Mouse (Mus musculus): ENCODE results near the gene Nccrp1. TPM values are rescaled to one million over a fixed set of nuclear protein-coding genes. Genes with fewer than 3 reads are reported as not detected.

Nccrp1 gene
- polyA plus RNA-seq (2012; ENCODE audit: insufficient read depth, insufficient read length, low replicate concordance, missing spikeins), result not detected in 2 replicates

DNA sequence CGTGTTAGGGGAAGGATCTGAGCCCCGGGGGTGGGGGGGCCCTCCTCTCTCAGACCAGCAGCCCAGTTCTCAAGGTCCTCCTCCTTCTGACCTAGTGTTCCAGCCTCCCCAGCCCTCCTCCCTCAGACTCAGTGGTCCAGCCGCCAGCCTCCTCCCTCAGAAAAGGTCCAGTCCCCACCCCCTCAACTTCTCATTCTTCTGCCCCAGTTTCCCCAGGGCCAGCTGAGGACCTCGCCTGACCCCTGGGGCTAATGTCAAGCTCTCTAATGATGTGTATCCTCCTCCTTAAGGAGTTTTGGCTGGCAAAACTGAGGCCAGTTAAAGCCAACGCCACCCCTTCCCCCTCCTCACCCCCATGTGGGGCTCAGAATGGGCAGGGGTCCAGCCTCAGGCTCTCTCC, at the start of gene Nccrp1:
Gene Nccrp1, minus strand, starts transcription at position 101 of the 400 bp plus-strand sequence.
- peaks cover 14% of the 10 kb centered on the region for H3K4me1 ChIP-seq (ENCODE audit: control insufficient read depth, insufficient read depth, low read length)
- H3K27ac ChIP-seq (ENCODE audit: insufficient read depth, low read depth, low read length), result no peak within 1 kb of the TSS
- peak within 1 kb of the TSS; percentile 3 for H3K4me3 ChIP-seq (ENCODE audit: insufficient read depth, low read depth, low read length)
- TF ChIP-seq CTCF (IDR thresholded peaks at IDR 0.05; ENCODE audit: insufficient read depth, low read depth, low read length) (no peak), POLR2A (IDR thresholded peaks at IDR 0.05; ENCODE audit: insufficient read depth, low read depth, low read length) (no peak)
- 7% methylated on average over 5 of the region's 5 CpGs for WGBS

DNA sequence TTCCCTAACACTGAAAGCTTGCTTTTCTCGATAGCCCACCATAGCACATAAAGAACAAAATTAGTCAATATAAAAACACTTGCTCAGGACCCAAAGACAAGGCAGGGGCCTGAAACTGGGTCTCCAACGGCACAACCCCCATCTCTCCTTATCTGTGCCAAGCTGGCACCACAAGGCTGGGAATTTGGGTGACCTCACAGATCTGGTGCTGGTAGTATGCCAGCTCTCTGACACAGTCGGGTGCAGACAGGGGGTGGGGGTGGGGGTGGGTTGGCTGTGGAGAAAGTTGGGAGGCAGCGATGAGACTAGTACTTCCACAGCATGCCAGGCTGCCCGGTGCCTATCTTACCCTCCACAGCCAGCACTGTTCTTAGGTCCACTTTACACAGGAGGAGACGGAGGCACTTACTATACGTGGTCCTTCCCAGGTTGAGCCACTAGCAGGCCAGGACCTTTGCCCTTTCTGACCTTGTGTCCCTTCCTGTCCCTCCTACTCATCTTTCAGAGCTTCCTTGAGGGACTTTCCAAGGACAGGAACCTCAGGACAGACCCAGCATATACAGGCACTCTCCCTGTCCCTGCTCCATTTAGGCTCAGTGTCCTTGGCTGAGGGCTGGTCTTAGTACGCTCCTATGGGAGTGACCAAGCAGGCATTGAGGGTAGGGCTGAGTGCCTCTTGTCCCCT, 48.8 kb upstream of the Nccrp1 start:
- TF ChIP-seq POLR2A (IDR thresholded peaks at IDR 0.05; ENCODE audit: insufficient read depth, low read depth, low read length), result no peak
- Histone ChIP-seq H3K4me3 (ENCODE audit: insufficient read depth, low read depth, low read length) (no peak overlapping the region), H3K4me1 (ENCODE audit: control insufficient read depth, insufficient read depth, low read length) (peaks cover 28% of the 10 kb centered on the region), H3K27ac (ENCODE audit: insufficient read depth, low read depth, low read length) (no peak overlapping the region)
- 66% methylated on average over 8 of the region's 8 CpGs for WGBS

DNA sequence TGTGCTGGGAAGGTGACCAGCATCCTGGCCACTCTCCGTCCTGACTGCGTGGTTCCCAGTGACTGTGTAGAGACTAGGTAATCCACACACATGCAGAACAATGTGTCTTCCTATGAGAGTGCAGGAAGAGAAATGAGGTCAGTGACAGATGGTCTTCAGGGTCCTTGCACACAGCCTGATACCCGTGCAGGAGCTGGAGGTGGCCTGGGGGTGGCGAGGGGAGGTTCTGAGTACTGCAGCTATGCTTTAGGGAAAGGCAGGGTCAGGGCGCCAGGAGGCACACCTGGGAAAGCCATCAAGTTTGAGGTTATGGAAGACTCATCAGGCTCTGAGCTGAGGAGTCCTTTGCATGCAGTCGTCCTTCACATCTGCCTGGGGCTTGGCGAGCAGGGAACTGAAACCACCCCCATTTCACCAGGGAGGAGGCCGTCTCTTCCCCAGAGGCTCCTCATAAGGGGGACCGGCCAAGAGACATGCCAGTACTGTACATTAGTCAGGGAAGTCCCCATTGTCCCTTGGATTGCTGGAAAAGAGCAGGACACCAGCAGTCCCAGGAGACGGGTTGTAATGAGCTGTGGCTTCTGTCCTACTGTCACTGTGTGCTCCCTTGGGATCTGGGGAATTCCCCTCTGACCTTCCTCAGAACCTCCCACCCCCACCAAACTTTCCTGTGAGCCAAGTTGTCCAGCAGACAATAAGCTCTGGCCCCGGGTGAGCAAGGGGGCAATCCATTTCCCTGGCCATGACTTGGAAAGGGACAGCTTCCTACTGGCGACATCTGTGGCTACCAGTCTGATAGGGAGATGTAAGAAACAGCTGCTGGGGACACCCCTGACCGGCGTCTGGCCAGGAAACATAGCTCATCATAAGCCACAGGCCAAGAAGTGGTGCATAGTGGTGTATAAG, 46.4 kb upstream of the Nccrp1 start:
- Histone ChIP-seq H3K4me1 (ENCODE audit: control insufficient read depth, insufficient read depth, low read length) (peaks cover 34% of the 10 kb centered on the region), H3K27ac (ENCODE audit: insufficient read depth, low read depth, low read length) (no peak overlapping the region), H3K4me3 (ENCODE audit: insufficient read depth, low read depth, low read length) (no peak overlapping the region)
- 71% methylated on average over 14 of the region's 14 CpGs for WGBS
- no peak for TF ChIP-seq CTCF (IDR thresholded peaks at IDR 0.05; ENCODE audit: insufficient read depth, low read depth, low read length)
- no peak for TF ChIP-seq POLR2A (IDR thresholded peaks at IDR 0.05; ENCODE audit: insufficient read depth, low read depth, low read length)

DNA sequence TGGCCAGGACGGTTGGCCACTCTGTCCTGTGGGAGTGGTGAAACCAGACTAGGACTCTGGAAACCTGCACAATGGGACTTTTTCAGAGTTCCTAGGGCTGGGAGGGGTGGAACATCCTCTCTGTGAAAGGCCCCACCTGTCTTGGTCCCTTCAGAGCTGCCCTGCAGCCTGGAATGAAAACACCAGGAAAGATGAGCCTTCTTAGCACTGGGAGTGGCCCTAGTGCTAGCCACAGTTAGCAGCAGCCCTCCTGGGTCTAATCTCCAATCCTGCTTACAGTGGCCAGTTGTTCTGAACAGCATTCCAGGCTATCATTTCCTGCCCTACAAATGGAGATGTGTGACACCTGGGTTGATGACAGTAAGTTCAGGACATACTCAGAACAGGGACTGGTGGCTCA, 44.8 kb upstream of the Nccrp1 start:
- TF ChIP-seq CTCF (IDR thresholded peaks at IDR 0.05; ENCODE audit: insufficient read depth, low read depth, low read length) (no peak), POLR2A (IDR thresholded peaks at IDR 0.05; ENCODE audit: insufficient read depth, low read depth, low read length) (no peak)
- no peak overlapping the region for H3K27ac ChIP-seq (ENCODE audit: insufficient read depth, low read depth, low read length)
- no peak overlapping the region for H3K4me3 ChIP-seq (ENCODE audit: insufficient read depth, low read depth, low read length)
- H3K4me1 ChIP-seq (ENCODE audit: control insufficient read depth, insufficient read depth, low read length), result peaks cover 41% of the 10 kb centered on the region
- WGBS, result 81% methylated on average over 1 of the region's 1 CpGs

DNA sequence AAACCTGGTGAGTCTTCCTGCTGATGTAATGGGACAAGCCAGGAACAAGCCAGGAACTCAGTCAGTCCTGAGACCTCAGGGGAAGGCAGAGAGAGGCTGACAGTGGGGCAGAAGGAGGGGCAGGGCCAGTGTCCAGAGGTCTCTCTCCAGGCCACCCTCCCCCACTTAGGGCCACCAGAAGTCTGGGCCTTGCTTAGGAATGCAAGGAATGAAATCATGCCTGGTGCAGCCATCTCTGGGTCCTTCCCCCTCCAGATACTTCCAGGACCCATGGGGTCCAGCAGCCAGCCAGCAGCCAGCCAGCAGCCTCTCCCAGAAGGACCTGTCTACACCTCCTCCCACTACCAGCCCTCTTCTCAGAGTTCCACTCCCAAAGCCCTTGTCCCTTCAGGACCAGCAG, 40.6 kb upstream of the Nccrp1 start:
- Histone ChIP-seq H3K27ac (ENCODE audit: insufficient read depth, low read depth, low read length) (no peak overlapping the region), H3K4me3 (ENCODE audit: insufficient read depth, low read depth, low read length) (no peak overlapping the region), H3K4me1 (ENCODE audit: control insufficient read depth, insufficient read depth, low read length) (peaks cover 41% of the 10 kb centered on the region)
- no peak for TF ChIP-seq POLR2A (IDR thresholded peaks at IDR 0.05; ENCODE audit: insufficient read depth, low read depth, low read length)
- TF ChIP-seq CTCF (IDR thresholded peaks at IDR 0.05; ENCODE audit: insufficient read depth, low read depth, low read length), result no peak

DNA sequence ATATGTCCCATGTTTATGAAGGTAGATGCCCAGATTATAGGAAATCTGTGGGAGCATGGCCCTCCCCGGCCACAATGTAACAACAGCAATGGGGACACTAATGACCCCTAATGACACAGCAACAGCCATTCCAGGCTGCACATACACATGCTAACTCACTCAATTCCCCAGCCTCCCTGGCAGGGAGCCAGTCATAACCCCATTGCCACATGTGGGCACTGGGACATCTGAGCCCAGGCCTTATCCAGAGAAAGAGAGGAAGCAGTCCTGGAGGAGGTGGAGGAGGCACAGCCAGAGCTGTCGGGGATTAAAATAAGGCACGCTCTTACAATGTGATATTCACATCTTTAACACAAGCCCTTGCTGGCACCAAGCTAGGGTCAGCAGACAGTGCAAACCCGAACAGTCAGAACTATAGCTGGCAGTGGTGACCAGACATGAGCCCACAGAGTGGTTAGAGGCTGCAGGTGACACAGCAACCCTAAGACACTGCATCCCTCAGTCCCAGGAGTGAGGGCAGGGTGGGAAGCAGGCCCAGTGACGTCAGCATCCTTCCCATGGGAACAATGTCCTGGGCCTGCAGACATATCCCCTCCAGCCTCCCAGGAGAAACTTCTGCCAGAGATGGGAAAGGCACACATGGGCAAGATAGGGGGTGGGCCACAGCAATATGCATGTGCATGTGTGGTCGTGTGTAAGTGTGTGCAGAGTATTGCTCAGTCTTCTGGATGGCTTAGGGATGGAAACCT, 39.8 kb upstream of the Nccrp1 start:
- H3K27ac ChIP-seq (ENCODE audit: insufficient read depth, low read depth, low read length), result no peak overlapping the region
- WGBS, result 45% methylated on average over 6 of the region's 6 CpGs
- TF ChIP-seq CTCF (IDR thresholded peaks at IDR 0.05; ENCODE audit: insufficient read depth, low read depth, low read length), result no peak
- no peak for TF ChIP-seq POLR2A (IDR thresholded peaks at IDR 0.05; ENCODE audit: insufficient read depth, low read depth, low read length)
- H3K4me3 ChIP-seq (ENCODE audit: insufficient read depth, low read depth, low read length), result no peak overlapping the region
- H3K4me1 ChIP-seq (ENCODE audit: control insufficient read depth, insufficient read depth, low read length), result peaks cover 40% of the 10 kb centered on the region

DNA sequence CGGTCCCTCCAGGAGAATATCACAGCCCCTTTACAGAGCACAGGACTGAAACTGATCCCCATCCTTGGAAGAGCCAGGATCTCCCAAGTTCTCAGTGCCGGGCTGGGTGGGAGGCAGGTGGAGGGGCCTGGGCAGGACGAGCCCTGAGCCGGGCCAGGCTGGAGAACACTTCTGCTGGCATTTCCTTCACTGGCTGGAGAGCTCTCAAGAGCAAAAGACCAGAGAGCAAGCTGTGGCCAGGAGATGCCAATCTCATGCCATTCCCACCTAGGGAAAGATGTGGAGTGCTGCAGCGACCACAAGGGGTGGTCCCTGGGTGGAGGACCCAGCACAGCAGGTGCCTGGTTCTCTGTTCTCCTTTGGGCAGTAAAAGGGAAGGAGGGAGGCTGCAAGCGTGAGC, 37.9 kb upstream of the Nccrp1 start:
- H3K27ac ChIP-seq (ENCODE audit: insufficient read depth, low read depth, low read length), result no peak overlapping the region
- no peak for TF ChIP-seq CTCF (IDR thresholded peaks at IDR 0.05; ENCODE audit: insufficient read depth, low read depth, low read length)
- no peak for TF ChIP-seq POLR2A (IDR thresholded peaks at IDR 0.05; ENCODE audit: insufficient read depth, low read depth, low read length)

DNA sequence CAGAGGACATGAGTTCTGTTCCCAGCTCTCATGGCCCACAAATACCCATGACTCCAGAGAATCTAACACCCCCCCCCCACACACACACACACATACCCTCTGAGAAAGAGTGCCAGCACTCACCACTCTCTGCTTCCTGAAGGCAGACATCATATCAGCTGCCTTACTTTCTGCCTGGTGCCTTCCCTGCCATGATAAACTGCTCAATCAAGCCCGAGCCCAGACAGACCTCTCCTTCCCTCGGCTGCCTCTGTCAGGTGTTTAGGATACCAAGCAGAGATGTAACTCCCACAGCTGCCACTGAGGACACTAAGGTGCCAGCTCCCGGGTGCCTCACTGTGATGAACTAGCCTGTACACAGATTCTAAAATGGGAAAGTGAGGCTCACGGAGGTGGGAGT, 37.4 kb upstream of the Nccrp1 start:
- Histone ChIP-seq H3K4me3 (ENCODE audit: insufficient read depth, low read depth, low read length) (no peak overlapping the region), H3K4me1 (ENCODE audit: control insufficient read depth, insufficient read depth, low read length) (peaks cover 44% of the 10 kb centered on the region), H3K27ac (ENCODE audit: insufficient read depth, low read depth, low read length) (no peak overlapping the region)
- TF ChIP-seq POLR2A (IDR thresholded peaks at IDR 0.05; ENCODE audit: insufficient read depth, low read depth, low read length) (no peak), CTCF (IDR thresholded peaks at IDR 0.05; ENCODE audit: insufficient read depth, low read depth, low read length) (no peak)
- WGBS, result 68% methylated on average over 4 of the region's 4 CpGs

More for the DNA sequence above, 37.9 kb upstream of the Nccrp1 start:
- 88% methylated on average over 6 of the region's 6 CpGs for WGBS
- Histone ChIP-seq H3K4me3 (ENCODE audit: insufficient read depth, low read depth, low read length) (no peak overlapping the region), H3K4me1 (ENCODE audit: control insufficient read depth, insufficient read depth, low read length) (peaks cover 40% of the 10 kb centered on the region)
